Mouse (Mus musculus): ENCODE measurements around the gene Neu2. TPM values are rescaled to one million over a fixed set of nuclear protein-coding genes. Genes with fewer than 3 reads are reported as not detected.

Gene Neu2
- polyA plus RNA-seq, 1 experiment from 2014 or later: not detected

DNA sequence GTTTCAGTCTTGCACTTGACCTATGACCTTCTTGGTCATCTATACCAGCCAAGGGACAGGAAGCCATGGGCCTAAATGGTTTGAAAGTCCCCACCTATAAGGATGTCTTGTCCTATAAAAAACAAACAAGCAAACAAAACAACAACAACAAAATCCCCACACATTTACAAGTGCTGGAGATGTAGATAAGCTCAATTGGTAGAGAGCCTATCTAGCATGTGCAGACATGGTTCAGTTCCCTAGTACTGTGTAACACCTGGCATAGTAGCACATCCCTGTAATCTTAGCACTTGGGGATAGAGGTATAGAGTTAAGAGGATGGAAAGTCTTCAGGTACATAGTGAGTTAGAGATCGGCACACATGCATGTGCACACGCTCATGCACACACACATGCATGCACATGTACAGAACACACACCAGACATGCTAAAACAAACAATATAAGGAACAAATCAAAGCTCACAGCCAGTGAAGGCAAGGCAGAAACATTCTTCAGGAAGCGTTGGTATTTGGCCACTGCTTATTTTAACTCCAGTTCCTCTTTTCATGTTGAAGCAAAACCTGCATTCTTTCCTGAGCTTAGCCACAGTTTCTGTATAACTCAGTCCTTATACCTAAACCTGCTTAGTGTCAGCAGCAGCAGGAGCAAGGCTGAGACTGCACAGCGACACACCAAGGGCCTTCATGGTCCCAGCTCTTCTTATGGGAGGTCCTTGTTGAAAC is 128.3 kb downstream of the Neu2 start:
- H3K27ac ChIP-seq: no peak overlapping the region
- 93% methylated on average over 4 of the region's 4 CpGs for WGBS
- no peak for ATAC-seq
- H3K36me3 ChIP-seq: no peaks in the 10 kb centered on the region
- no peaks in the 10 kb centered on the region for H3K4me1 ChIP-seq (replicated peaks)
- H3K4me2 ChIP-seq (replicated peaks): no peak overlapping the region
- no peaks in the 10 kb centered on the region for H3K9me3 ChIP-seq
- H3K9ac ChIP-seq (replicated peaks): no peak overlapping the region
- H3K27me3 ChIP-seq: no peaks in the 10 kb centered on the region
- H3K4me3 ChIP-seq (replicated peaks): no peak overlapping the region

DNA sequence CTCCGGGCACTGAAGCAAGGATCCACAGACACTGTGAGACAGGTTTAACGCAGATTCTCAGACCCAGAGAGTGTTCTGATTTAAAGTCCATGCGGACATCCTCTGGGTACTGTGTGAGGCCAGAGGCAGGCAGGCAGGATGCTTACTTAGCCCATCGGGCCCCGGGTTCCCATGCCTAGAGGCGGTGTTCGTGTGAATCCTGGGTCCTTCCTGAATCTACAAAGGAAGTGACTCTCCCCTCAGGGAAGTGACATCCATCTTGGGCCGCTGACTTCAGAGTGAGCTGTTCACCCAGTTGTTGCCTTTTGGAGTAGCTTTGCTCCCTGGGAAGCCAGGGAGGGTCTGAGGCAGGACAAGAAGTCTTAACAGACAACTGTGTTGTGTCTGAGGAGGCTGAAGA is 130.0 kb downstream of the Neu2 start:
- ATAC-seq: no peak
- no peak overlapping the region for H3K9ac ChIP-seq (replicated peaks)
- no peak overlapping the region for H3K4me2 ChIP-seq (replicated peaks)
- peak overlapping the region; percentile 14; the same call in 1 of the 2 replicates for H3K27ac ChIP-seq
- no peaks in the 10 kb centered on the region for H3K4me1 ChIP-seq (replicated peaks)
- WGBS: 95% methylated on average over 8 of the region's 8 CpGs
- H3K4me3 ChIP-seq (replicated peaks): no peak overlapping the region
- no peaks in the 10 kb centered on the region for H3K27me3 ChIP-seq
- H3K9me3 ChIP-seq: no peaks in the 10 kb centered on the region
- H3K36me3 ChIP-seq: no peaks in the 10 kb centered on the region

DNA sequence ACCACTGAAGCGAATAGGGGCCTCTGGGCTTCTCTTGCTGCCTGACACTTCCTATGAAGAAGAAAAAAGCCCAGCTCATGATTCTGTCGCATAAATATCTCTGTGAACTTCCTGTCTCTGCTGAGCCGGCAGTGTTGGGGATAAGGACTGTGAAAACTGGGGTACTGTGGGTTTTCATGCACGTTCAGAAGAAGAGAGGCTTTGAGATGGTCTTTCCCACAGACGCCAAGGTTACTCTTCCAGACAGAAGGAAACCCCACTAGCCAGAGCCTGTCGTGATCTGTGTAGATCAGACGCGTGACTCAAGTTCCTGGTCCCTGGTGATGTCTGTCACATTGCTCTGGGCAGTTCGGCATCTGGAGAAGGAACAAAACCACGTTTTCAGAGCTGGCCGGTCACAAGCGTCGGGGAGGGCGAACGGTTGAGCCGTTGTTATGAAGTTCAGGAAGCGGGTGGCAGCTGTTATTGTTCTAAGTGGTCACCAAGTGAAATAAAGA is 130.5 kb downstream of the Neu2 start:
- 82% methylated on average over 17 of the region's 17 CpGs for WGBS
- Histone ChIP-seq H3K36me3 (no peaks in the 10 kb centered on the region), H3K27ac (peak overlapping the region; percentile 14; the same call in 1 of the 2 replicates), H3K9ac (replicated peaks) (no peak overlapping the region), H3K9me3 (no peaks in the 10 kb centered on the region), H3K4me2 (replicated peaks) (no peak overlapping the region), H3K27me3 (no peaks in the 10 kb centered on the region), H3K4me1 (replicated peaks) (no peaks in the 10 kb centered on the region), H3K4me3 (replicated peaks) (no peak overlapping the region)
- ATAC-seq: no peak

DNA sequence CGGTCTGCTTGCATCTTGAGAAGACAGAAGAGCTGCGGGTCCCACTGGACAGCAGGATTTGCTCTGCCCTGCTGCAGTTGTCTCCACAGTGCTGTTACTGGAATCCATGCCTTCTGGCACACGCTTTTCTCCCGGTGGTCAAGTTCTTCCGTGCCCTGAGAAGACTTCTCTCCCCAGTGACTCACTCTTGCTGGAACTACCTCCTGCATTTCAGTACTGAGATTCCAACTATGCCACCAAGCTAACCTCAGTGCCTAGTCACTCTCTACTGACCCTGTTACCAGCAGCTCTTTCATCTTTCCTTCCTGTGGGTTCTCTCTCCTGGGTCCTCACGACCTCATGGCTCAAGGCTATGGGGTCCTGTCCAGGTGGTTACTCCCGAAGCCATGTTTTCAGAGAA is 133.3 kb downstream of the Neu2 start:
- WGBS: 88% methylated on average over 7 of the region's 7 CpGs
- no peaks in the 10 kb centered on the region for H3K27me3 ChIP-seq
- no peak overlapping the region for H3K4me2 ChIP-seq (replicated peaks)
- H3K27ac ChIP-seq: no peak overlapping the region
- H3K4me3 ChIP-seq (replicated peaks): no peak overlapping the region
- no peaks in the 10 kb centered on the region for H3K9me3 ChIP-seq
- no peaks in the 10 kb centered on the region for H3K4me1 ChIP-seq (replicated peaks)
- no peak for ATAC-seq
- H3K36me3 ChIP-seq: no peaks in the 10 kb centered on the region
- H3K9ac ChIP-seq (replicated peaks): no peak overlapping the region

- Histone ChIP-seq H3K9ac (replicated peaks) (no peak overlapping the region), H3K9me3 (no peaks in the 10 kb centered on the region), H3K27ac (no peak overlapping the region), H3K36me3 (no peaks in the 10 kb centered on the region), H3K4me2 (replicated peaks) (no peak overlapping the region), H3K27me3 (no peaks in the 10 kb centered on the region), H3K4me1 (replicated peaks) (no peaks in the 10 kb centered on the region), H3K4me3 (replicated peaks) (no peak overlapping the region)
- 72% methylated on average over 7 of the region's 7 CpGs for WGBS
- no peak for ATAC-seq
Measured at GRCm38 (mm10) chr1:87645041-87645440, 135.4 kb downstream of the Neu2 start.

DNA sequence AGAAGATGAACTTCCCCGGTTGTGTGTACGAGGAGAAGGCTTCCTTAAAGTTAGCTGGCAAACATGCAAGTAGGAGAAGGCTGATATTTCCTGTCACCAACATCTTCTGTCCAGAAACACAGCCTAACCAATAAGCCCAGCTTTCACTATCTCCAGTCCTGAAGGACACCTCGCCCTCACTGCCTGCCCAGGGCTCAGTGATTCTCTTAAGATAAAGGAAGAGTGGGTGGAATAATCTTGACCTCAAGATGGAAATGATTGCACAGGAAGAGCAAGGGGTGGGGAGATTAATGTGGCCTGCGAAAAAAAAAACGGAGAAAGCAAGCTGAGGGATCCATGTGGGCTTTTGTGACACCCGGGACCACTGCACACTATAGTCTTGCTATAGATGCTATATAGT is 136.1 kb downstream of the Neu2 start:
- no peaks in the 10 kb centered on the region for H3K36me3 ChIP-seq
- ATAC-seq: no peak
- H3K9ac ChIP-seq (replicated peaks): no peak overlapping the region
- no peak overlapping the region for H3K27ac ChIP-seq
- H3K27me3 ChIP-seq: no peaks in the 10 kb centered on the region
- no peak overlapping the region for H3K4me2 ChIP-seq (replicated peaks)
- WGBS: 80% methylated on average over 6 of the region's 6 CpGs
- no peaks in the 10 kb centered on the region for H3K9me3 ChIP-seq
- no peaks in the 10 kb centered on the region for H3K4me1 ChIP-seq (replicated peaks)
- no peak overlapping the region for H3K4me3 ChIP-seq (replicated peaks)

Other genes with a start within 250 kb of the Neu2 start
- gene Efhd1, start 245.5 kb upstream of the Neu2 start, polyA plus RNA-seq (2015; fragmentation: Nextera tagmentation; extraction: Ambion mirVana): 0.51 and 1.0 TPM in 2 replicates
- 70.6 and 74.5 TPM in 2 replicates for gene Gigyf2, start 182.9 kb upstream of the Neu2 start, polyA plus RNA-seq (2015; fragmentation: Nextera tagmentation; extraction: Ambion mirVana)
- 2.2 and 4.1 TPM in 2 replicates for gene Kcnj13, start 115.2 kb upstream of the Neu2 start, polyA plus RNA-seq (2015; fragmentation: Nextera tagmentation; extraction: Ambion mirVana)
- not detected in 2 replicates for gene Snorc, start 39.6 kb upstream of the Neu2 start, polyA plus RNA-seq (2015; fragmentation: Nextera tagmentation; extraction: Ambion mirVana)
- 6.8 and 9.6 TPM in 2 replicates for gene Ngef, start 64.0 kb downstream of the Neu2 start, polyA plus RNA-seq (2015; fragmentation: Nextera tagmentation; extraction: Ambion mirVana)
- 1.9 and 2.5 TPM in 2 replicates for gene Inpp5d, start 110.4 kb downstream of the Neu2 start, polyA plus RNA-seq (2015; fragmentation: Nextera tagmentation; extraction: Ambion mirVana)
- 57.6 and 62.4 TPM in 2 replicates for gene Atg16l1, start 246.0 kb downstream of the Neu2 start, polyA plus RNA-seq (2015; fragmentation: Nextera tagmentation; extraction: Ambion mirVana)